Mouse (Mus musculus) C2C12 (cell line): Measurements from ENCODE around the gene Hpse2.

Experiments used
- CTCF ChIP-seq: IDR thresholded peaks from one replicate; pipeline ENCODE4 v1.5.1; 2011; ENCODE audit not compliant: control insufficient read depth, insufficient read depth, insufficient read length
- MYOD1 ChIP-seq: IDR thresholded peaks from one replicate; pipeline ENCODE4 v1.6.1; 2011; ENCODE audit warnings: low read depth; ENCODE audit not compliant: control insufficient read depth, insufficient read length

- no peak for TF ChIP-seq CTCF
- TF ChIP-seq MYOD1 = no peak
Measured at GRCm38 (mm10) chr19:42741884-42742283, 646.3 kb downstream of the Hpse2 start.
